ENCODE assay signal across 10 mouse cellular contexts in the genomic region with DNA sequence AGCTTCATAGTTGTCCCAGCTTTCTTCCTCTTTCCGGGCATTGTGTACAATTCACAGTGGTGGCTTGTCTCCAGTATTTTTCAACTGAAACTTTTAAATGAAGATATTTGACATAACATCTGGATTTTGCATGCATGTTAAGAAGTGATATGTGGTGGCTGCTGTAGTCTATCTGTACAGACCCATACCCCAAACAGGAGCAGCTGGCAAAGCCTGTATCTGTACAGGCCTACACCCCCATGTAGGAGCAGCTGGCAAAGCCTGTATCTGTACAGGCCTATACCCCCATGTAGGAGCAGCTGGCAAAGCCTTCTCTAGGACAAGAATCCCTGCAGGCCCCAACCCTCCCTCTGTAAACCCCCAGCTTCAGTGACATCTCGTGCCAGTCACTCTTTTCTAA. TPM values are rescaled to one million over a fixed set of nuclear protein-coding genes. Genes with fewer than 3 reads are reported as not detected.
DNase-seq lines count a peak whose midpoint lies in the region; ATAC-seq and TF ChIP-seq lines count a peak whose summit lies in the region.
"Had no signal": no experiment of that assay in that cellular context is flagged by ENCODE, and none has a peak within 500 bp of the region (broad histone marks: within the 10 kb centered on the region; RNA-seq: fewer than 3 reads in every experiment).

No protein-coding gene starts in this region.

- no peaks in the 10 kb centered on the region for H3K27me3 ChIP-seq in heart, postnatal 0 days (ENCODE audit: control insufficient read depth, insufficient read depth, low read length)
- no peaks in the 10 kb centered on the region for H3K27me3 ChIP-seq in heart, embryonic 10.5 days (ENCODE audit: insufficient read depth, poor library complexity, severe bottlenecking)
- H3K27me3 ChIP-seq in midbrain, embryonic 12.5 days, result no peaks in the 10 kb centered on the region
- no peaks in the 10 kb centered on the region for H3K27me3 ChIP-seq in midbrain, embryonic 16.5 days (ENCODE audit: control insufficient read depth, insufficient read depth, low read depth, low read length)
- H3K27me3 ChIP-seq in limb, embryonic 14.5 days (ENCODE audit: control insufficient read depth, insufficient read depth, low read length), result no peaks in the 10 kb centered on the region
- H3K27me3 ChIP-seq in midbrain, embryonic 15.5 days (replicated peaks), result no peaks in the 10 kb centered on the region

- no peak for TF ChIP-seq POLR2A in limb, embryonic 14.5 days (IDR thresholded peaks at IDR 0.05; ENCODE audit: borderline replicate concordance, extremely low read depth, insufficient read depth, insufficient read length)

- peak overlapping the region; percentile 5 for H3K27ac ChIP-seq in heart, postnatal 0 days (ENCODE audit: low read depth)
- H3K27ac ChIP-seq in heart, embryonic 10.5 days, result no peak overlapping the region
- H3K27ac ChIP-seq in midbrain, embryonic 12.5 days (replicated peaks), result no peak overlapping the region
- no peak overlapping the region for H3K27ac ChIP-seq in midbrain, embryonic 16.5 days (ENCODE audit: low read length)
- H3K27ac ChIP-seq in limb, embryonic 14.5 days (replicated peaks; ENCODE audit: low read depth, low read length), result no peak overlapping the region
- no peak overlapping the region for H3K27ac ChIP-seq in midbrain, embryonic 15.5 days

- no peak overlapping the region for H3K4me2 ChIP-seq in heart, postnatal 0 days (ENCODE audit: low read depth, low read length)
- H3K4me2 ChIP-seq in midbrain, embryonic 12.5 days (replicated peaks), result no peak overlapping the region
- H3K4me2 ChIP-seq in midbrain, embryonic 16.5 days (ENCODE audit: low read length), result no peak overlapping the region
- no peak overlapping the region for H3K4me2 ChIP-seq in limb, embryonic 14.5 days (replicated peaks; ENCODE audit: low read depth, low read length, severe bottlenecking)
- no peak overlapping the region for H3K4me2 ChIP-seq in midbrain, embryonic 15.5 days
- H3K4me2 ChIP-seq: midbrain, embryonic 11.5 days had no signal

- 74% methylated on average over 2 of the region's 2 CpGs for WGBS in heart, postnatal 0 days
- WGBS in heart, embryonic 10.5 days, result 87% methylated on average over 2 of the region's 2 CpGs
- 79% methylated on average over 2 of the region's 2 CpGs for WGBS in midbrain, embryonic 12.5 days
- 90% methylated on average over 2 of the region's 2 CpGs for WGBS in midbrain, embryonic 16.5 days
- WGBS in limb, embryonic 14.5 days, result 86% methylated on average over 2 of the region's 2 CpGs
- 71% methylated on average over 2 of the region's 2 CpGs for WGBS in midbrain, embryonic 15.5 days

- H3K9ac ChIP-seq in heart, postnatal 0 days (replicated peaks; ENCODE audit: low read depth, low read length), result no peak overlapping the region
- H3K9ac ChIP-seq in midbrain, embryonic 12.5 days (replicated peaks), result no peak overlapping the region
- no peak overlapping the region for H3K9ac ChIP-seq in midbrain, embryonic 16.5 days (ENCODE audit: low read depth, low read length)
- no peak overlapping the region for H3K9ac ChIP-seq in limb, embryonic 14.5 days (ENCODE audit: low read depth, low read length, severe bottlenecking)
- no peak overlapping the region for H3K9ac ChIP-seq in midbrain, embryonic 15.5 days

- H3K36me3 ChIP-seq in heart, postnatal 0 days (replicated peaks; ENCODE audit: control insufficient read depth, insufficient read depth, low read length), result peaks cover 7% of the 10 kb centered on the region
- no peaks in the 10 kb centered on the region for H3K36me3 ChIP-seq in heart, embryonic 10.5 days
- H3K36me3 ChIP-seq in midbrain, embryonic 12.5 days, result no peaks in the 10 kb centered on the region
- H3K36me3 ChIP-seq in midbrain, embryonic 16.5 days (ENCODE audit: control insufficient read depth, insufficient read depth, low read length), result no peaks in the 10 kb centered on the region
- H3K36me3 ChIP-seq in limb, embryonic 14.5 days (ENCODE audit: control insufficient read depth, insufficient read depth, low read length), result peaks cover 2% of the 10 kb centered on the region; the same call in 1 of the 2 replicates
- H3K36me3 ChIP-seq in midbrain, embryonic 15.5 days (replicated peaks), result no peaks in the 10 kb centered on the region

- H3K4me1 ChIP-seq in heart, postnatal 0 days (ENCODE audit: control insufficient read depth, insufficient read depth), result peaks cover 5% of the 10 kb centered on the region; the same call in 1 of the 2 replicates
- peaks cover 6% of the 10 kb centered on the region; the same call in 1 of the 2 replicates for H3K4me1 ChIP-seq in heart, embryonic 10.5 days
- no peaks in the 10 kb centered on the region for H3K4me1 ChIP-seq in midbrain, embryonic 12.5 days
- peaks cover 4% of the 10 kb centered on the region; the same call in 1 of the 2 replicates for H3K4me1 ChIP-seq in midbrain, embryonic 16.5 days (ENCODE audit: control insufficient read depth, insufficient read depth, low read length)
- peaks cover 4% of the 10 kb centered on the region; the same call in 1 of the 2 replicates for H3K4me1 ChIP-seq in limb, embryonic 14.5 days (ENCODE audit: control insufficient read depth, insufficient read depth, low read length)
- no peaks in the 10 kb centered on the region for H3K4me1 ChIP-seq in midbrain, embryonic 15.5 days

- no peak overlapping the region for H3K4me3 ChIP-seq in heart, postnatal 0 days (ENCODE audit: low read depth, low read length)
- no peak overlapping the region for H3K4me3 ChIP-seq in heart, embryonic 10.5 days
- H3K4me3 ChIP-seq in midbrain, embryonic 12.5 days, result no peak overlapping the region
- no peak overlapping the region for H3K4me3 ChIP-seq in midbrain, embryonic 16.5 days (ENCODE audit: low read depth, low read length)
- no peak overlapping the region for H3K4me3 ChIP-seq in limb, embryonic 14.5 days (replicated peaks; ENCODE audit: low read length)
- no peak overlapping the region for H3K4me3 ChIP-seq in midbrain, embryonic 15.5 days
- H3K4me3 ChIP-seq: erythroblast, embryonic 14.5 days had no signal

- no peak for ATAC-seq in heart, postnatal 0 days (ENCODE audit: insufficient read depth, low read depth)
- ATAC-seq in midbrain, embryonic 12.5 days (ENCODE audit: low FRiP score, low read depth), result peak; percentile 30; the same call in 1 of the 2 replicates
- no peak for ATAC-seq in midbrain, embryonic 16.5 days
- peak; percentile 84; the same call in 1 of the 2 replicates for ATAC-seq in limb, embryonic 14.5 days (ENCODE audit: low FRiP score, low read depth)
- ATAC-seq in midbrain, embryonic 15.5 days (replicated peaks), result no peak

- no peak for TF ChIP-seq EP300 in heart, postnatal 0 days (IDR thresholded peaks at IDR 0.05; ENCODE audit: low read depth)

- no peaks in the 10 kb centered on the region for H3K9me3 ChIP-seq in heart, postnatal 0 days (replicated peaks; ENCODE audit: control insufficient read depth, low read length)
- H3K9me3 ChIP-seq in heart, embryonic 10.5 days, result no peaks in the 10 kb centered on the region
- no peaks in the 10 kb centered on the region for H3K9me3 ChIP-seq in midbrain, embryonic 12.5 days
- no peaks in the 10 kb centered on the region for H3K9me3 ChIP-seq in midbrain, embryonic 16.5 days (replicated peaks; ENCODE audit: control insufficient read depth, low read length, poor library complexity, severe bottlenecking)
- H3K9me3 ChIP-seq in limb, embryonic 14.5 days (ENCODE audit: control insufficient read depth, low read length), result no peaks in the 10 kb centered on the region
- H3K9me3 ChIP-seq in midbrain, embryonic 15.5 days, result no peaks in the 10 kb centered on the region

- no peak for DNase-seq in heart, postnatal 0 days (ENCODE audit: low spot score)
- no peak for DNase-seq in heart, embryonic 10.5 days (ENCODE audit: low spot score)
- peak; percentile 17 for DNase-seq in limb, embryonic 14.5 days (ENCODE audit: low spot score)
- DNase-seq in retina, postnatal 1 day, result no peak
- DNase-seq: cerebellum, adult 2 months had no signal

- no peak for TF ChIP-seq CTCF in heart, postnatal 0 days (IDR thresholded peaks at IDR 0.05; ENCODE audit: low read depth)

RNA-seq across cellular contexts. Expression of a gene that starts 50.1 kb away (rescaled TPM):
- total RNA-seq in heart, postnatal 0 days (2014; rRNA removed; ENCODE audit: low replicate concordance), result 36.2 and 36.7 TPM in 2 replicates
- 18.6 and 19.8 TPM in 2 replicates for polyA plus RNA-seq in heart, postnatal 0 days (2015; fragmentation: Nextera tagmentation; extraction: Ambion mirVana)
- 39.3 and 49.6 TPM in 2 replicates for polyA plus RNA-seq in heart, embryonic 10.5 days (2016; fragmentation: Nextera tagmentation; extraction: Ambion mirVana)
- polyA plus RNA-seq in midbrain, embryonic 12.5 days (2016; fragmentation: Nextera tagmentation; extraction: Ambion mirVana), result 173 and 199 TPM in 2 replicates
- 88.8 and 106 TPM in 2 replicates for polyA plus RNA-seq in midbrain, embryonic 16.5 days (2015; fragmentation: Nextera tagmentation; extraction: Ambion mirVana)
- 52.9 and 73.0 TPM in 2 replicates for polyA plus RNA-seq in limb, embryonic 14.5 days (2012; rRNA removed)
- 91.9 and 100 TPM in 2 replicates for polyA plus RNA-seq in limb, embryonic 14.5 days (2014; fragmentation: Nextera tagmentation; extraction: Ambion mirVana)
- polyA plus RNA-seq in midbrain, embryonic 15.5 days (2015; fragmentation: Nextera tagmentation; extraction: Ambion mirVana), result 86.1 and 95.8 TPM in 2 replicates

Comparison
In these comparisons a context has a peak if more than half of its experiments do, and no peak if none do; other contexts are left out.
1. ATAC-seq: peak in midbrain, embryonic 12.5 days (single experiment) and limb, embryonic 14.5 days (single experiment); none in heart, postnatal 0 days (single experiment), midbrain, embryonic 16.5 days (single experiment) and midbrain, embryonic 15.5 days (single experiment).